Mouse (Mus musculus): ENCODE measurements at regions not wholly inside any gene's neighbourhood (a gene's known extent, or its start where the extent isn't known, plus 50 kb on each side); places are given as distances from the start of the nearest gene placed in this dataset.

DNA sequence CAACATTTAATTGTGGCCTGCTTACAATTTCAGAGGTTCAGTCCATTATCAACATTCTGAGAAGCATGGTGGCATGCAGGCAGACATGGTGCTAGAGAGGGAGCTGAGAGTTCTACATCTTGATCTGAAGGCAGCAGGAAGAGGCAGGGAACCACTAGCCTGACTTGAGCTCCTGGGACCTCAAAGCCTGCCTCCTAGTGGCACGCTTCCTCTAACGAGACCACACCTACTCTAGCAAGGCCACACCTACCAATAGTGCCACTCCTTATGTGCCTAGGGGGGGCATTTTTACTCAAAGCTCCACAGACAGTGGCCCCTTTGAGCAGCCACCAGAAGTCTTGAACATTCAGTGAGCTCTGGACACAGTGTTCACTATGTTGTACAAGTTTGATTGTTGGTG, 165.5 kb downstream of the Ackr3 start:
- no peak overlapping the region for H3K9ac ChIP-seq (ENCODE audit: low read depth, low read length)
- no peak overlapping the region for H3K4me2 ChIP-seq
- H3K27ac ChIP-seq (ENCODE audit: low read depth, low read length): no peak overlapping the region
- H3K4me3 ChIP-seq (ENCODE audit: low read depth, low read length): no peak overlapping the region
- 64% methylated on average over 2 of the region's 2 CpGs for WGBS (ENCODE audit: insufficient replicate concordance)
- H3K36me3 ChIP-seq (ENCODE audit: control insufficient read depth, insufficient read depth, low read length): no peaks in the 10 kb centered on the region
- no peaks in the 10 kb centered on the region for H3K9me3 ChIP-seq (replicated peaks; ENCODE audit: control insufficient read depth, low read length)
- ATAC-seq (replicated peaks; ENCODE audit: insufficient number of reproducible peaks, low FRiP score, low TSS enrichment): no peak
- no peaks in the 10 kb centered on the region for H3K4me1 ChIP-seq (ENCODE audit: control insufficient read depth, insufficient read depth, low read length)
- H3K27me3 ChIP-seq (ENCODE audit: control insufficient read depth, insufficient read depth, low read length): no peaks in the 10 kb centered on the region

DNA sequence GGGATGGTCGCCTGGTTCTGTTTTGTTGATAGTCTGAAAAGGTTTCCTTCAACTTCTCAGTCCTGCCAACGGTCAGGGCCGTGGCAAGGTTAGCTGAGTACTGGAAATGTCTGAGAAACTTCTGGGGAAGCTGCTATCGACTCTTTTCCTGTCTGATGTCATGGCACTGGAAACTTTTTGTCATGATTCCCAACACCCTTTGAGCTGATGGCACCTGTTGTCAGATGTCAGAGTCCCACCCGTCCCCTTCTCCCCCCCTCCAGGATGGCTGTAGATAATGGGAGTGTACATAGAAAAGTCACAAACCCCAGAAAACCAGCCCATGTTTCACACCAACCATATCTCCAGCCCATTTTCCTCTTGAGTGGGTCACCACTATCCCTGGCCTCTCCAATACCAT, 167.0 kb downstream of the Ackr3 start:
- Histone ChIP-seq H3K36me3 (ENCODE audit: control insufficient read depth, insufficient read depth, low read length) (no peaks in the 10 kb centered on the region), H3K9ac (ENCODE audit: low read depth, low read length) (no peak overlapping the region), H3K27me3 (ENCODE audit: control insufficient read depth, insufficient read depth, low read length) (no peaks in the 10 kb centered on the region), H3K4me3 (ENCODE audit: low read depth, low read length) (no peak overlapping the region), H3K27ac (ENCODE audit: low read depth, low read length) (peak overlapping the region; percentile 59), H3K9me3 (replicated peaks; ENCODE audit: control insufficient read depth, low read length) (no peaks in the 10 kb centered on the region), H3K4me2 (no peak overlapping the region), H3K4me1 (ENCODE audit: control insufficient read depth, insufficient read depth, low read length) (no peaks in the 10 kb centered on the region)
- 57% methylated on average over 5 of the region's 5 CpGs for WGBS (ENCODE audit: insufficient replicate concordance)
- no peak; the same call in 1 of the 2 replicates for ATAC-seq (replicated peaks; ENCODE audit: insufficient number of reproducible peaks, low FRiP score, low TSS enrichment)

DNA sequence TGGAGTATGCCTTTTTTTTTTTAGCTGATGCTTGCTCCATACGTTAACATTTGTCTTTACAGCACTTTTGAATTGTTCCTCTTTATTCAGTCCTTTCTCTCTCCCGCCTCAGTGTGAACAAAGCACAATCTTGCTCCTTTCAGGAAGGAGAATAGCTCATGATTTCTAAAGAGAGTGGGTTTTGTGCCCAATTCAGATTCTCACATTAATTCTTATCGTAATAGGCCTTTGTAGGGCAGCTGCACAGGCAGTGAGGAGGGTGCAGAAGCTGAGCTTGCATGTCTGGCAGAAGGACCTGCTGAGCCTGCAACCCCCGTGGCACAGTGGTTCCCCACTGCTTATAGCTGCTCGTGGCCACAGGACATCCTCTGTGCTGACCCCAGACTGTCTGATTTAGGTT, 169.2 kb downstream of the Ackr3 start:
- ATAC-seq (replicated peaks; ENCODE audit: insufficient number of reproducible peaks, low FRiP score, low TSS enrichment): no peak
- Histone ChIP-seq H3K4me3 (ENCODE audit: low read depth, low read length) (no peak overlapping the region), H3K4me2 (no peak overlapping the region), H3K9ac (ENCODE audit: low read depth, low read length) (no peak overlapping the region), H3K4me1 (ENCODE audit: control insufficient read depth, insufficient read depth, low read length) (no peaks in the 10 kb centered on the region), H3K36me3 (ENCODE audit: control insufficient read depth, insufficient read depth, low read length) (no peaks in the 10 kb centered on the region), H3K27ac (ENCODE audit: low read depth, low read length) (no peak overlapping the region), H3K27me3 (ENCODE audit: control insufficient read depth, insufficient read depth, low read length) (no peaks in the 10 kb centered on the region), H3K9me3 (replicated peaks; ENCODE audit: control insufficient read depth, low read length) (no peaks in the 10 kb centered on the region)
- 83% methylated on average over 5 of the region's 5 CpGs for WGBS (ENCODE audit: insufficient replicate concordance)

DNA sequence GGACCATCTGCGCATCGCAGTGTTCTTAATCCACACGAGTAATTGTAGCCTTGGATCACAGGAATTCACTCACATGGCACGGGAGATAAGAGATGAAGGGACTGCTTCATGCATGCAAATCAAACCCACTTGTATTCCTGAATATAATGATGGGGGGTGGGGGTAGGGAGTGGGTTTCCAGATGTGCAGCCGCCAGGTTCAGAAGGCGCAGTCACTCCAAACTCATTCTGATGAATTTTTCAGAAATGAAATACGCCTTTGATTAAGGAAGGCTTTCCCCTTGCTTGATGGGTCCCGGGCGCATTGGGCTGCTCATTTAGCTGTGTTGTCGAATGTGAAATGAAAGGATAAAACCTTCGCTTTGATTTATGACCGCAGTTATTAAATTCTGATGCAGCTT, 170.7 kb downstream of the Ackr3 start:
- no peaks in the 10 kb centered on the region for H3K36me3 ChIP-seq (ENCODE audit: control insufficient read depth, insufficient read depth, low read length)
- H3K4me2 ChIP-seq: no peak overlapping the region
- no peak overlapping the region for H3K27ac ChIP-seq (ENCODE audit: low read depth, low read length)
- no peaks in the 10 kb centered on the region for H3K9me3 ChIP-seq (replicated peaks; ENCODE audit: control insufficient read depth, low read length)
- H3K27me3 ChIP-seq (ENCODE audit: control insufficient read depth, insufficient read depth, low read length): no peaks in the 10 kb centered on the region
- no peak overlapping the region for H3K4me3 ChIP-seq (ENCODE audit: low read depth, low read length)
- no peaks in the 10 kb centered on the region for H3K4me1 ChIP-seq (ENCODE audit: control insufficient read depth, insufficient read depth, low read length)
- H3K9ac ChIP-seq (ENCODE audit: low read depth, low read length): no peak overlapping the region
- ATAC-seq (replicated peaks; ENCODE audit: insufficient number of reproducible peaks, low FRiP score, low TSS enrichment): no peak
- WGBS (ENCODE audit: insufficient replicate concordance): 83% methylated on average over 12 of the region's 12 CpGs

DNA sequence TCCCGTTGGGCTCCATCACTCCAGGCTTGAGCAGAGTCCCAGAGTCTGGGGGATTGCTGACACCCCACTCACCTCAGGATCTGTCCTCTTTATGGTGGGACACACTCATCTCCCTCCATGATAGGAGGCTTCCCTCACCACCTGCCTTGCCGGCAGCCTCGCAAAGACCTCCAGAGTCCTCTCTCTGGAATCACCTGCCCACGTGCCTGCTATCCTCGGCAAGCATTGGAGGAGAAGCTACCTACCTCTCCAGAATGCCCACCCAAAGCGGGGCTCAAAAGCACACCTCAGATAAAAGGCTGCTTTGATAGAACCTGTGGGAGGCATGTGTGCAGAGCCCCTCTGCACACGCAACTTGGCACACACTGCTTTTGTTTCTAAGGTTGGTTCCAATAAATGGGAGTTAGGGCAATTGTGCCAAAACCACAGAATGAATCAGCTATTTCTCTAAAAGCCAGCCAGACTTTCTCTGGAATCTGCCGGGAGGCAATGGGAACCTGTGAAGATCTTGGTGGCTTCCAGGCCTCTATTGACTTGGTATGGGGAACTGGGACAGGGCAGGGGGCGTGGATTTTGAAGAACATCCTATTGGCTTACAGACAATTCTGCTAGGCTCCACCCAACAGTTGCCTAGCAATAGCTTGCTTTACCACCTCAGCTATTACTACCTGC, 176.4 kb downstream of the Ackr3 start:
- no peaks in the 10 kb centered on the region for H3K9me3 ChIP-seq (replicated peaks; ENCODE audit: control insufficient read depth, low read length)
- no peaks in the 10 kb centered on the region for H3K27me3 ChIP-seq (ENCODE audit: control insufficient read depth, insufficient read depth, low read length)
- no peak for ATAC-seq (replicated peaks; ENCODE audit: insufficient number of reproducible peaks, low FRiP score, low TSS enrichment)
- no peak overlapping the region for H3K27ac ChIP-seq (ENCODE audit: low read depth, low read length)
- WGBS (ENCODE audit: insufficient replicate concordance): 80% methylated on average over 9 of the region's 9 CpGs
- no peak overlapping the region for H3K4me2 ChIP-seq
- H3K36me3 ChIP-seq (ENCODE audit: control insufficient read depth, insufficient read depth, low read length): no peaks in the 10 kb centered on the region
- H3K4me1 ChIP-seq (ENCODE audit: control insufficient read depth, insufficient read depth, low read length): no peaks in the 10 kb centered on the region
- no peak overlapping the region for H3K4me3 ChIP-seq (ENCODE audit: low read depth, low read length)
- H3K9ac ChIP-seq (ENCODE audit: low read depth, low read length): no peak overlapping the region

DNA sequence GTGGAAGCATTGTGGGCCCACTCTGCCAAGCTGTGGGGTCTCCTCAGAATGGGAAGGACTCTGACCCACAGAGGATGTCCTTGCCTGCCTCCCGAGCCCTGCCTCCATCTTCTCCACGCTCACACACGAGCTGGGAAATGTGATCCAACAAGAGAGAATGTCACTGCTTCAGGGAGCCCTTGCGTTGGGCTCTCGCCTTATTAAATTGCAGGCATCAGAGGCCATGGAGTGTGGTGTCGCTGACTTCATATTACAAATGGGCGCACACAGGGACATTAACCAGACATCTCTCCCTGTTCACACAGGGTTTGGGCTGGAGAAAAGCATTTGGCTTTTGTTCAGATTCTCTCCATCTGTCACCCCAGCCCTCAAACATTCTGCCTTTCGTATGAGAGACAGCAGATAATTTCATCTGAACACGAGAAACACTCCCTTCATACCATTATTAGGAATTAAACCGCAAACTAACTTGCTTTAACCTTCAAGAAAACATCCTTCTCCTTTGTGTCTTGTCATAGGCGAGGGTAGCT, 179.2 kb downstream of the Ackr3 start:
- H3K27ac ChIP-seq (ENCODE audit: low read depth, low read length): no peak overlapping the region
- no peak overlapping the region for H3K9ac ChIP-seq (ENCODE audit: low read depth, low read length)
- ATAC-seq (replicated peaks; ENCODE audit: insufficient number of reproducible peaks, low FRiP score, low TSS enrichment): no peak
- no peaks in the 10 kb centered on the region for H3K9me3 ChIP-seq (replicated peaks; ENCODE audit: control insufficient read depth, low read length)
- no peaks in the 10 kb centered on the region for H3K27me3 ChIP-seq (ENCODE audit: control insufficient read depth, insufficient read depth, low read length)
- H3K36me3 ChIP-seq (ENCODE audit: control insufficient read depth, insufficient read depth, low read length): no peaks in the 10 kb centered on the region
- H3K4me2 ChIP-seq: no peak overlapping the region
- H3K4me1 ChIP-seq (ENCODE audit: control insufficient read depth, insufficient read depth, low read length): no peaks in the 10 kb centered on the region
- no peak overlapping the region for H3K4me3 ChIP-seq (ENCODE audit: low read depth, low read length)
- 72% methylated on average over 11 of the region's 11 CpGs for WGBS (ENCODE audit: insufficient replicate concordance)

DNA sequence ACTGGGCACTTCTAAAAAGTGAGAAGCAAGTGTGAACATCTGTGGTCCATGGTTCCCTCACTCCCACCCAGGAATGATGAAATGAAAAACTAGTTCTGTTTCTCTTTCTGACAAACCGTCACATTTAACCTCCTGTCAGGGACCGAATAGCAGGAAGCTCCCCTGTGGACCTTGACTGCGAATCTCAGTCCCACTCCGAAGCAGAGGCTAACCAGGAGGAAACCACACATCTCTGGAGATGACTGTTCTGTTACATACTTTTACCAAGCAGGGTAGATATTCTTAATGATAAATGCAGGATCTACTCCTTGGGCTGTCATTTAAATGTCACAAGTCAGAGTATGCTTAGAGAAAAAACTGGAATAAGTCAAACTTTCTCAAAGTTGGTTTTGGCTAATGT, 181.2 kb downstream of the Ackr3 start:
- WGBS (ENCODE audit: insufficient replicate concordance): 64% methylated on average over 4 of the region's 4 CpGs
- H3K4me2 ChIP-seq: no peak overlapping the region

DNA sequence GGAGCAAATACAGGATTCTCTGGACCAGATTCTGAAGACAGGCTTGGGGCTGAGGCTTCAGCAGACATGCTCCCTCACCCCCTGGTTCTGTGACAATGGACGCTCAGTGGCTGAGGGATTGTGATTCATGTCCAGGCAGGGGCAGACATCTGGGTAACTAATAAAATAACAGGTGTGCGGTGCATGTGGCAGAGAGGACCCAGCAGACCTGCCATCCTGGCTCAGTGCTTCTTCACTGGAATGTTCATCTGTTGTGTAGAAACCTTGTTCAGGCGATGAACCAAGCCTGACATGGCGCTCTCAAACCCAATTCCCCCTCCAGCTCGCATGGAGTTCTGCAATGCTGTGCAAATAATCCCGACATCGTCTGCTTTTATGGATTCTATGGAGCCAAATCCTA, 183.0 kb downstream of the Ackr3 start:
- Histone ChIP-seq H3K4me2 (no peak overlapping the region), H3K4me1 (ENCODE audit: control insufficient read depth, insufficient read depth, low read length) (no peaks in the 10 kb centered on the region), H3K9me3 (replicated peaks; ENCODE audit: control insufficient read depth, low read length) (no peaks in the 10 kb centered on the region), H3K36me3 (ENCODE audit: control insufficient read depth, insufficient read depth, low read length) (no peaks in the 10 kb centered on the region), H3K4me3 (ENCODE audit: low read depth, low read length) (no peak overlapping the region), H3K9ac (ENCODE audit: low read depth, low read length) (no peak overlapping the region), H3K27me3 (ENCODE audit: control insufficient read depth, insufficient read depth, low read length) (no peaks in the 10 kb centered on the region), H3K27ac (ENCODE audit: low read depth, low read length) (no peak overlapping the region)
- no peak for ATAC-seq (replicated peaks; ENCODE audit: insufficient number of reproducible peaks, low FRiP score, low TSS enrichment)
- WGBS (ENCODE audit: insufficient replicate concordance): 86% methylated on average over 7 of the region's 7 CpGs

More for the DNA sequence above, 181.2 kb downstream of the Ackr3 start:
- Histone ChIP-seq H3K9ac (ENCODE audit: low read depth, low read length) (no peak overlapping the region), H3K4me1 (ENCODE audit: control insufficient read depth, insufficient read depth, low read length) (no peaks in the 10 kb centered on the region), H3K27me3 (ENCODE audit: control insufficient read depth, insufficient read depth, low read length) (no peaks in the 10 kb centered on the region), H3K4me3 (ENCODE audit: low read depth, low read length) (no peak overlapping the region), H3K27ac (ENCODE audit: low read depth, low read length) (no peak overlapping the region), H3K36me3 (ENCODE audit: control insufficient read depth, insufficient read depth, low read length) (no peaks in the 10 kb centered on the region), H3K9me3 (replicated peaks; ENCODE audit: control insufficient read depth, low read length) (no peaks in the 10 kb centered on the region)
- no peak for ATAC-seq (replicated peaks; ENCODE audit: insufficient number of reproducible peaks, low FRiP score, low TSS enrichment)

DNA sequence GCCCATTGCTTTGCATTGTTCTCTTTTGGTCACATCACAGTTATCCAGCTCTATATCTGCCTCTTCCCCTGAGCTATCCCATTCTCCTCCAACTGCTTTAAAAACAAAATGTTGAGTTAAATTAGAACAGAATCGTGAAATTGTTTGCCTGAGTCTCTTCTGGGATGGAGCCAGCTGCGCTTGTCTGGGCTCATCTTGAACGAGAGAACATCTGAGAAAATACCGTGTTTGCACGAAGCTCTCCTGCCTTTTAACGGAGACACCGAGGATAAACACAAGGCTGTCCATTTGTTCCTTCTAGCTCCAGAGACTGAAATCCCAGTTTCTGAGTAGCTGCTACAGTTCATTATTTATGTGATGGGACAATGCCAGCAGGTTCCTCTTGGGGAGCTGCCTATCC, 186.6 kb downstream of the Ackr3 start:
- no peak overlapping the region for H3K4me3 ChIP-seq (ENCODE audit: low read depth, low read length)
- H3K27ac ChIP-seq (ENCODE audit: low read depth, low read length): no peak overlapping the region
- H3K9ac ChIP-seq (ENCODE audit: low read depth, low read length): no peak overlapping the region
- no peak for ATAC-seq (replicated peaks; ENCODE audit: insufficient number of reproducible peaks, low FRiP score, low TSS enrichment)
- H3K4me2 ChIP-seq: no peak overlapping the region
- H3K4me1 ChIP-seq (ENCODE audit: control insufficient read depth, insufficient read depth, low read length): no peaks in the 10 kb centered on the region
- H3K9me3 ChIP-seq (replicated peaks; ENCODE audit: control insufficient read depth, low read length): no peaks in the 10 kb centered on the region
- H3K27me3 ChIP-seq (ENCODE audit: control insufficient read depth, insufficient read depth, low read length): no peaks in the 10 kb centered on the region
- WGBS (ENCODE audit: insufficient replicate concordance): 89% methylated on average over 7 of the region's 7 CpGs
- no peaks in the 10 kb centered on the region for H3K36me3 ChIP-seq (ENCODE audit: control insufficient read depth, insufficient read depth, low read length)
